Mouse (Mus musculus): ENCODE data around the gene Gm11634. TPM values are rescaled to one million over a fixed set of nuclear protein-coding genes. Genes with fewer than 3 reads are reported as not detected.
"Not testable (repeated sequence)": the region's sequence is repeated elsewhere in the genome, so short reads cannot be mapped to it uniquely, and the experiment has no call there.

The Gm11634 gene
- polyA plus RNA-seq, 1 experiment from 2014 or later, result 0.15 TPM

GRCm38 (mm10) chr11:101618596-101618995, 19.5 kb upstream of the Gm11634 start:
- H3K27me3 ChIP-seq (ENCODE audit: control insufficient read depth, insufficient read depth, low read depth, low read length), result no peaks in the 10 kb centered on the region; the same call in 1 of the 2 replicates
- ATAC-seq (ENCODE audit: low read depth), result no peak
- no peaks in the 10 kb centered on the region for H3K36me3 ChIP-seq (ENCODE audit: control insufficient read depth, insufficient read depth)
- peaks cover 38% of the 10 kb centered on the region for H3K4me1 ChIP-seq (ENCODE audit: control insufficient read depth, low read depth, low read length)
- H3K9me3 ChIP-seq (replicated peaks; ENCODE audit: control insufficient read depth, low read length), result no peaks in the 10 kb centered on the region
- no peak overlapping the region for H3K27ac ChIP-seq (ENCODE audit: low read length)
- H3K4me3 ChIP-seq (ENCODE audit: low read depth, low read length), result no peak overlapping the region
- H3K4me2 ChIP-seq (ENCODE audit: low read depth, low read length), result no peak overlapping the region
- no peak overlapping the region for H3K9ac ChIP-seq (ENCODE audit: low read depth, low read length)
- WGBS (ENCODE audit: insufficient replicate concordance), result 76% methylated on average over 3 of the region's 3 CpGs

- no peak for ATAC-seq (ENCODE audit: low read depth)
These were observed 18.8 kb upstream of the Gm11634 start for GRCm38 (mm10) chr11:101617849-101618248.

GRCm38 (mm10) chr11:101616948-101617767, 18.1 kb upstream of the Gm11634 start:
- Histone ChIP-seq H3K9me3 (replicated peaks; ENCODE audit: control insufficient read depth, low read length) (no peaks in the 10 kb centered on the region), H3K9ac (ENCODE audit: low read depth, low read length) (no peak overlapping the region), H3K27ac (ENCODE audit: low read length) (no peak overlapping the region), H3K4me1 (ENCODE audit: control insufficient read depth, low read depth, low read length) (peaks cover 38% of the 10 kb centered on the region), H3K4me2 (ENCODE audit: low read depth, low read length) (no peak overlapping the region), H3K36me3 (ENCODE audit: control insufficient read depth, insufficient read depth) (no peaks in the 10 kb centered on the region), H3K27me3 (ENCODE audit: control insufficient read depth, insufficient read depth, low read depth, low read length) (no peaks in the 10 kb centered on the region; the same call in 1 of the 2 replicates), H3K4me3 (ENCODE audit: low read depth, low read length) (no peak overlapping the region)
- WGBS (ENCODE audit: insufficient replicate concordance), result 32% methylated on average over 18 of the region's 18 CpGs
- ATAC-seq (ENCODE audit: low read depth), result peak; percentile 42; the same call in 1 of the 2 replicates

More at GRCm38 (mm10) chr11:101617849-101618248, 18.8 kb upstream of the Gm11634 start:
- Histone ChIP-seq H3K9me3 (replicated peaks; ENCODE audit: control insufficient read depth, low read length) (no peaks in the 10 kb centered on the region), H3K4me1 (ENCODE audit: control insufficient read depth, low read depth, low read length) (peaks cover 38% of the 10 kb centered on the region), H3K9ac (ENCODE audit: low read depth, low read length) (no peak overlapping the region), H3K36me3 (ENCODE audit: control insufficient read depth, insufficient read depth) (no peaks in the 10 kb centered on the region), H3K27me3 (ENCODE audit: control insufficient read depth, insufficient read depth, low read depth, low read length) (no peaks in the 10 kb centered on the region; the same call in 1 of the 2 replicates), H3K4me3 (ENCODE audit: low read depth, low read length) (no peak overlapping the region), H3K4me2 (ENCODE audit: low read depth, low read length) (no peak overlapping the region; the same call in 1 of the 2 replicates), H3K27ac (ENCODE audit: low read length) (no peak overlapping the region)
- WGBS (ENCODE audit: insufficient replicate concordance), result 15% methylated on average over 8 of the region's 8 CpGs

GRCm38 (mm10) chr11:101616104-101616503, 17.0 kb upstream of the Gm11634 start:
- no peaks in the 10 kb centered on the region for H3K9me3 ChIP-seq (replicated peaks; ENCODE audit: control insufficient read depth, low read length)
- 49% methylated on average over 8 of the region's 8 CpGs for WGBS (ENCODE audit: insufficient replicate concordance)
- peak overlapping the region; percentile 35 for H3K27ac ChIP-seq (ENCODE audit: low read length)
- H3K27me3 ChIP-seq (ENCODE audit: control insufficient read depth, insufficient read depth, low read depth, low read length), result no peaks in the 10 kb centered on the region; the same call in 1 of the 2 replicates
- H3K4me2 ChIP-seq (ENCODE audit: low read depth, low read length), result no peak overlapping the region
- 0 out of 2 replicates have a peak, but pooled peaks have one; percentile 25 for ATAC-seq (ENCODE audit: low read depth)
- H3K4me3 ChIP-seq (ENCODE audit: low read depth, low read length), result no peak overlapping the region
- H3K9ac ChIP-seq (ENCODE audit: low read depth, low read length), result no peak overlapping the region
- H3K4me1 ChIP-seq (ENCODE audit: control insufficient read depth, low read depth, low read length), result peaks cover 38% of the 10 kb centered on the region
- no peaks in the 10 kb centered on the region for H3K36me3 ChIP-seq (ENCODE audit: control insufficient read depth, insufficient read depth)

GRCm38 (mm10) chr11:101615380-101615779, 16.3 kb upstream of the Gm11634 start:
- Histone ChIP-seq H3K4me3 (ENCODE audit: low read depth, low read length) (no peak overlapping the region), H3K9me3 (replicated peaks; ENCODE audit: control insufficient read depth, low read length) (no peaks in the 10 kb centered on the region), H3K4me1 (ENCODE audit: control insufficient read depth, low read depth, low read length) (peaks cover 38% of the 10 kb centered on the region), H3K9ac (ENCODE audit: low read depth, low read length) (0 out of 2 replicates have a peak overlapping the region, but pooled peaks have one; percentile 5), H3K4me2 (ENCODE audit: low read depth, low read length) (no peak overlapping the region; the same call in 1 of the 2 replicates), H3K36me3 (ENCODE audit: control insufficient read depth, insufficient read depth) (no peaks in the 10 kb centered on the region), H3K27me3 (ENCODE audit: control insufficient read depth, insufficient read depth, low read depth, low read length) (no peaks in the 10 kb centered on the region; the same call in 1 of the 2 replicates), H3K27ac (ENCODE audit: low read length) (peak overlapping the region; percentile 35)
- peak; percentile 78 for ATAC-seq (ENCODE audit: low read depth)
- WGBS (ENCODE audit: insufficient replicate concordance), result 32% methylated on average over 6 of the region's 6 CpGs

- H3K4me1 ChIP-seq (ENCODE audit: control insufficient read depth, low read depth, low read length), result peaks cover 38% of the 10 kb centered on the region
These were observed 15.1 kb upstream of the Gm11634 start for GRCm38 (mm10) chr11:101614116-101614515.

GRCm38 (mm10) chr11:101613596-101613995, 14.5 kb upstream of the Gm11634 start:
- no peak overlapping the region for H3K4me3 ChIP-seq (ENCODE audit: low read depth, low read length)
- H3K27ac ChIP-seq (ENCODE audit: low read length), result no peak overlapping the region
- peaks cover 38% of the 10 kb centered on the region for H3K4me1 ChIP-seq (ENCODE audit: control insufficient read depth, low read depth, low read length)
- 64% methylated on average over 6 of the region's 6 CpGs for WGBS (ENCODE audit: insufficient replicate concordance)
- no peak overlapping the region for H3K9ac ChIP-seq (ENCODE audit: low read depth, low read length)
- no peak overlapping the region for H3K4me2 ChIP-seq (ENCODE audit: low read depth, low read length)
- no peak for ATAC-seq (ENCODE audit: low read depth)
- no peaks in the 10 kb centered on the region for H3K36me3 ChIP-seq (ENCODE audit: control insufficient read depth, insufficient read depth)
- H3K9me3 ChIP-seq (replicated peaks; ENCODE audit: control insufficient read depth, low read length), result no peaks in the 10 kb centered on the region
- H3K27me3 ChIP-seq (ENCODE audit: control insufficient read depth, insufficient read depth, low read depth, low read length), result no peaks in the 10 kb centered on the region; the same call in 1 of the 2 replicates

More at GRCm38 (mm10) chr11:101614116-101614515, 15.1 kb upstream of the Gm11634 start:
- whole genome bisulfite sequencing (ENCODE audit: insufficient replicate concordance), result 69% methylated on average over 4 of the region's 4 CpGs
- Histone ChIP-seq H3K4me3 (ENCODE audit: low read depth, low read length) (no peak overlapping the region), H3K9ac (ENCODE audit: low read depth, low read length) (no peak overlapping the region), H3K9me3 (replicated peaks; ENCODE audit: control insufficient read depth, low read length) (no peaks in the 10 kb centered on the region), H3K4me2 (ENCODE audit: low read depth, low read length) (no peak overlapping the region), H3K27ac (ENCODE audit: low read length) (no peak overlapping the region), H3K36me3 (ENCODE audit: control insufficient read depth, insufficient read depth) (no peaks in the 10 kb centered on the region), H3K27me3 (ENCODE audit: control insufficient read depth, insufficient read depth, low read depth, low read length) (no peaks in the 10 kb centered on the region; the same call in 1 of the 2 replicates)
- no peak for ATAC-seq (ENCODE audit: low read depth)

- no peak for ATAC-seq (ENCODE audit: low read depth)
- no peak overlapping the region for H3K4me3 ChIP-seq (ENCODE audit: low read depth, low read length)
- H3K4me2 ChIP-seq (ENCODE audit: low read depth, low read length), result no peak overlapping the region
- no peaks in the 10 kb centered on the region for H3K9me3 ChIP-seq (replicated peaks; ENCODE audit: control insufficient read depth, low read length)
- H3K36me3 ChIP-seq (ENCODE audit: control insufficient read depth, insufficient read depth), result no peaks in the 10 kb centered on the region
- no peak overlapping the region for H3K9ac ChIP-seq (ENCODE audit: low read depth, low read length)
- H3K27ac ChIP-seq (ENCODE audit: low read length), result no peak overlapping the region
- WGBS (ENCODE audit: insufficient replicate concordance), result 7% methylated on average over 11 of the region's 11 CpGs
- H3K4me1 ChIP-seq (ENCODE audit: control insufficient read depth, low read depth, low read length), result peaks cover 11% of the 10 kb centered on the region
- no peaks in the 10 kb centered on the region for H3K27me3 ChIP-seq (ENCODE audit: control insufficient read depth, insufficient read depth, low read depth, low read length)
These were observed 11.4 kb upstream of the Gm11634 start for GRCm38 (mm10) chr11:101610445-101610844.

GRCm38 (mm10) chr11:101607134-101607533, 8.1 kb upstream of the Gm11634 start:
- not testable (repeated sequence) for ATAC-seq (ENCODE audit: low read depth); H3K4me1 ChIP-seq (ENCODE audit: control insufficient read depth, low read depth, low read length)

More at GRCm38 (mm10) chr11:101607134-101607533, 8.1 kb upstream of the Gm11634 start:
- H3K36me3 ChIP-seq (ENCODE audit: control insufficient read depth, insufficient read depth); H3K27me3 ChIP-seq (ENCODE audit: control insufficient read depth, insufficient read depth, low read depth, low read length); H3K4me2 ChIP-seq (ENCODE audit: low read depth, low read length); H3K27ac ChIP-seq (ENCODE audit: low read length); H3K4me3 ChIP-seq (ENCODE audit: low read depth, low read length); H3K9ac ChIP-seq (ENCODE audit: low read depth, low read length); H3K9me3 ChIP-seq (replicated peaks; ENCODE audit: control insufficient read depth, low read length): not testable (repeated sequence)
- WGBS (ENCODE audit: insufficient replicate concordance), result 73% methylated on average over 4 of the region's 4 CpGs
